Mouse (Mus musculus) liver, embryonic 14 days (tissue): ENCODE results near the gene Ift140. TPM values are rescaled to one million over a fixed set of nuclear protein-coding genes. Genes with fewer than 3 reads are reported as not detected.

ENCODE experiments used
- polyA plus RNA-seq: library from polyadenylated mRNA; depleted of rRNA; stranded (reverse); fragments of >200 nt; gene quantifications from 2 replicates; pipeline ENCODE4 v1.2.3, GENCODE M21; 2012; rRNA removed

Gene Ift140
- polyA plus RNA-seq, result 54.0 and 61.2 TPM in 2 replicates

DNA sequence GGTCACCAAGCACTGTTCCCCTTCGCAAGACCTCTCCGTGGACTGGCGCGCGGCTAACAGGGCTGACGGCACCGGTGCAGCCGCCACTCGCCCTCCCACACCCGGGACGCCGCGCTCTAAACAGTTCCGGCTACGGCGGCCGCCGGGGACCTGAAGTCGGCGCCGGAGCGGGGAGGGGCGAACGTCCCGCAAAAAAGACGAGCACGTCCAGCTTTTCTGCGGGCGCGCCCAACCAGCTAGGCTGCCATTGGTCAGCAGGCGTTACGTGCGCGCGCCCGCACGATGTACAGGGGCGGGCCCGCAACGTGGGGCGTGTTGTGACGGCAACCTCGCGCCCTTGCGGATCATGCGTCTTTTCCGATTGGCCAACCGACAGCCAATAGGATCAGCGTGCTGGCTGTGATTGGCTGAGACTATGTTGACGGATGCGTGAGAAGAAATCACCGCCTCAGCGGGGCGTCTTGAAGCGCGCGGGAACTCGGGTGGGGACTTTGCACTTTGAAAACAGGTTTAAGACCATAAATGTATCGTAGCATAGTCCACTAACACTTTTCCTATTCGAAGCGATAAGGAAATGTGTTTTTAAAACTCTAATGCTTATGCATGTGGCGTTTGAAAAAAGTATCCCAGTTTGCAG is at the start of gene Ift140, which contains the start of gene Cramp1l:
Gene Ift140, plus strand, starts transcription at position 431 of the 637 bp plus-strand sequence.
Gene Cramp1l, minus strand, starts transcription at position 134 of the 637 bp plus-strand sequence.

DNA sequence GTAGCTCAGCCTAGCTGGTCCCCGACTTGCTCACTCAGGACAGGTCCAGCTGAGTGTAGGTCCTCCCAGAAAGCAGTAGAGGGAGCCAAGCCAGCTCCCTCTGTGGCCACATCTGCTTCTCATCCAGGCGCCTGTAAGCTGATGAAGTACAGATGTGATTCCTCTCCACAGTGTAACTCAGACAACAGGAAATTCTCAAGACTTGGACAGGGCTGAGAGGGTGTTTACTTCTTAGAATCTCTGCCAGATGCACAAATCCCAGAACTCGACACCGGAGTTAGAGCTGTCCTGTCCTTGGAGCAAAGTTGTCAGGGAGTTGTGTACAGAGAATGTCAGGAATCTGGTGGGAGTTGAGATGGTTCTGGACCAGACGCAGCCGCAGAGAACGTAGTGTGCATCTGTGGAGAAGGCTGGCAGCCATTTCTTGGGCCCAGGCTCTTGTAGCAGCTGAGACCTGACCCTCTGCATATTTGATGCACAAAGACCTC is 67.6 kb downstream of the Ift140 start, which contains the start of gene Tmem204:
Gene Tmem204, minus strand, starts transcription at position 148 of the 488 bp plus-strand sequence.

DNA sequence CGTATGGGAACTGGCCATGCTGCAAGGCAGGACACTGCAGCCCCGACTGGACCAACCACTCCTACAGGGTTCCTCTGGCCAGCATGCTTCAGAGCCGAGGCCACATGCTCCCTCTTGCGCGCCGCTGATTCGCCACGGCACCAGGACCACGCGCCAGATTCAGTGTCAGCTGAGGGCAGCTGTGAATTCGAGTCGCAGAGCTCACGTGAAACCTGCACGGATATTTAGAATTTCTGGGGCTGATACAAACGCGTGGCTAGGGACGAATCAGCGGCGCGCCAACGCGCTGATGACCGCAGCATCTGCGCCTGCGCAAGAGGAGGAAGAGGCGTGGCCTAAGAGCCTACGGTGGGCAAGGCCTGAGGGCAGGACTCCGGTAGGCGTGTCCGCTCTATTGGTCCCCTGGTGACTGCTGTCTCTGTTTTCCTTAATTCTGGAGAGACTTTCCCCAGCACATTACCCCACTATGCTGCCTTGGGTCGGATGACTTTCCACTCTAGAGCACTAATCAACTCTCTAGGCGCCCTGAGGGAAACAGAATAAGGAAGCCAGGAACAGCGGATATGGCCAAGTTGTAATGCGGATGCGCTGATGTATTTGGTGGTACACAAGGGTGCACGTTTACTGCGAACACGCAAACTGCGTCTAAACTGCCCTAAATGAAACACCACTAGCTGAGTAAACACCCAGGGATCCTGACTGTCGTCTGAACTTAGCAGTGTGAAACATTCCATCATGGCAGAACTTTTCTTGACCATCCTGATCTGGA is 100.0 kb downstream of the Ift140 start, which contains the start of gene Telo2:
Gene Telo2, minus strand, starts transcription at position 304 of the 769 bp plus-strand sequence.

DNA sequence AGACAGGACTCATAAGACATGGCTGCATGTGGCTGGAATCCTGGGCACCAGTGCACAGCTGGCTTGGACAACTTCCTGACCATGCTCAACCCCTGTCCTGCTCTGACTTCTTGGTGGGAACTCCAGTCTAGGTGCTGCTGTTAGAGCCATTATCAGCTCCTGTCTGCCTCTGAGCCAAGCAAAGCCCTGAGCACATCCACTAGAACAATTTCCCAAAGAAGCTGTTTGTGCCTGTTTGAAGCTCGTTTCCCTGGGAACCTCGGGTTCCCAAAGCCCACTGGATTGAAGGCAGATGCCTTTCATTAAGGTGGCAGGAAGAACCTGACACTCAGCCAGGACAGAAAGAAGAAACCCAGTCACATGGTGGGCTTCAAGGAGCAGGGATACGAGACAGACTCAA is 104.5 kb downstream of the Ift140 start, which contains the start of gene Ptx4:
Gene Ptx4, plus strand, starts transcription at position 355 of the 400 bp plus-strand sequence.

DNA sequence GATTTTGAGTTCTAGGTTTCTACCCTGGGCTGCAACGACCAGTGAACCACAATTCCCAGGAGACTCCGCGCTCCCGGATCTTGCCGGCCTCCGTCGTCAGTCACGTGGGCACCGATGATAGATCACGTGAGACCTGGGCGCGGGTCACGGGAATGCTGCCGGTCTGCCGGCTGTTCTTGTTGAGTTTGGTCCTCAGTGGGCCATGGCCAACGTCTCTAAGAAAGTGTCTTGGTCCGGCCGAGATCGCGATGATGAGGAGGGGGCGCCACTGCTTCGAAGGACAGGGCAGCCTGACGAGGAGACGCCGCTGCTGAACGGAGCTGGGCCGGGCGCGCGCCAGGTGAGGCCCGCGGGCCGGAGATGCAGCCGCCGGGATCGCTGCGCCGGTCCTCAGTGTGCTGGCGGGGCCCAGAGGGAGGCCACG is 117.4 kb downstream of the Ift140 start, which contains the start of gene Clcn7:
Gene Clcn7, plus strand, starts transcription at position 117 of the 424 bp plus-strand sequence.

Other genes starting within 250 kb of the Ift140 start
- gene Meiob, start 211.8 kb upstream of the Ift140 start, polyA plus RNA-seq, result 0.71 and 0.81 TPM in 2 replicates
- gene Hagh, start 175.9 kb upstream of the Ift140 start, polyA plus RNA-seq, result 56.3 and 67.1 TPM in 2 replicates
- gene Fahd1, start 165.7 kb upstream of the Ift140 start, polyA plus RNA-seq, result 21.3 and 22.2 TPM in 2 replicates
- gene Igfals, start 150.1 kb upstream of the Ift140 start, polyA plus RNA-seq, result 3.2 and 3.9 TPM in 2 replicates
- 23.3 and 35.0 TPM in 2 replicates for gene Nubp2, start 129.7 kb upstream of the Ift140 start, polyA plus RNA-seq
- 22.9 and 27.5 TPM in 2 replicates for gene Spsb3, start 129.4 kb upstream of the Ift140 start, polyA plus RNA-seq
- gene Eme2, start 121.0 kb upstream of the Ift140 start, polyA plus RNA-seq, result 7.7 and 8.7 TPM in 2 replicates
- gene Mrps34, start 121.0 kb upstream of the Ift140 start, polyA plus RNA-seq, result 44.0 and 47.7 TPM in 2 replicates
- gene Nme3, start 119.6 kb upstream of the Ift140 start, polyA plus RNA-seq, result 47.2 and 54.4 TPM in 2 replicates
- 29.7 and 32.2 TPM in 2 replicates for gene Mapk8ip3, start 79.1 kb upstream of the Ift140 start, polyA plus RNA-seq
- gene Jpt2, start 55.4 kb upstream of the Ift140 start, polyA plus RNA-seq, result 23.3 and 28.1 TPM in 2 replicates
- gene Cramp1l, start 297 bp upstream of the Ift140 start, polyA plus RNA-seq, result 7.1 and 8.3 TPM in 2 replicates
- gene Tmem204, start 67.5 kb downstream of the Ift140 start, polyA plus RNA-seq, result 2.4 and 3.1 TPM in 2 replicates
- gene Telo2, start 99.9 kb downstream of the Ift140 start, polyA plus RNA-seq, result 7.4 and 8.8 TPM in 2 replicates
- gene Ptx4, start 104.7 kb downstream of the Ift140 start, polyA plus RNA-seq, result 0.02 TPM in 1 of 2 replicates, not detected in the other
- 6.7 and 8.2 TPM in 2 replicates for gene Clcn7, start 117.3 kb downstream of the Ift140 start, polyA plus RNA-seq
- 0.02 and 0.03 TPM in 2 replicates for gene Ccdc154, start 146.4 kb downstream of the Ift140 start, polyA plus RNA-seq
- not detected in 2 replicates for gene Gm38655, start 159.4 kb downstream of the Ift140 start, polyA plus RNA-seq
- gene BC003965, start 168.5 kb downstream of the Ift140 start, polyA plus RNA-seq, result 13.3 and 13.8 TPM in 2 replicates
- 30.9 and 38.3 TPM in 2 replicates for gene Unkl, start 172.3 kb downstream of the Ift140 start, polyA plus RNA-seq
- gene Gnptg, start 224.0 kb downstream of the Ift140 start, polyA plus RNA-seq, result 10.3 and 11.4 TPM in 2 replicates
- 13.1 and 15.0 TPM in 2 replicates for gene Tsr3, start 224.1 kb downstream of the Ift140 start, polyA plus RNA-seq
- 0.23 and 0.25 TPM in 2 replicates for gene Baiap3, start 240.3 kb downstream of the Ift140 start, polyA plus RNA-seq